Mouse (Mus musculus) forebrain, embryonic 15.5 days (tissue): Measurements from ENCODE around the gene Klhl21. TPM values are rescaled to one million over a fixed set of nuclear protein-coding genes. Genes with fewer than 3 reads are reported as not detected.

Experiments used
- ATAC-seq: fragments of 200-750 bp; cut with Nextera tagmentation; replicated peaks from 2 replicates; pipeline ENCODE4 v1.8.0; 2017; ENCODE audit warnings: mild to moderate bottlenecking, moderate TSS enrichment, moderate library complexity
- H3K27ac ChIP-seq: fragments of 300-500 bp; sonication (generic); replicated peaks from 2 replicates; pipeline ENCODE4 v1.5.1; 2015; ENCODE audit warnings: mild to moderate bottlenecking, inconsistent platforms
- H3K27me3 ChIP-seq: fragments of 300-500 bp; sonication (generic); 2 replicates; pipeline ENCODE4 v1.6.1; 2015; ENCODE audit warnings: inconsistent platforms
- H3K36me3 ChIP-seq: fragments of 300-500 bp; sonication (generic); 2 replicates; pipeline ENCODE4 v1.6.1; 2015; ENCODE audit warnings: mild to moderate bottlenecking, inconsistent platforms
- H3K4me1 ChIP-seq: fragments of 300-500 bp; sonication (generic); 2 replicates; pipeline ENCODE4 v1.6.1; 2015; ENCODE audit warnings: inconsistent platforms
- H3K4me2 ChIP-seq: fragments of 300-500 bp; sonication (generic); replicated peaks from 2 replicates; pipeline ENCODE4 v1.6.1; 2015; ENCODE audit warnings: mild to moderate bottlenecking, inconsistent platforms
- H3K4me3 ChIP-seq: fragments of 300-500 bp; sonication (generic); 2 replicates; pipeline ENCODE4 v1.5.1; 2015; ENCODE audit warnings: mild to moderate bottlenecking, inconsistent platforms
- H3K9ac ChIP-seq: fragments of 300-500 bp; sonication (generic); replicated peaks from 2 replicates; pipeline ENCODE4 v1.6.1; 2015; ENCODE audit warnings: mild to moderate bottlenecking, inconsistent platforms
- H3K9me3 ChIP-seq: fragments of 300-500 bp; sonication (generic); 2 replicates; pipeline ENCODE4 v1.6.1; 2016; ENCODE audit warnings: inconsistent platforms
- WGBS: fragments of 180-500 bp; shearing (Covaris S2); methylation state at CpG from one replicate; pipeline ENCODE4 v1.1.7; 2015; ENCODE audit warnings: mixed read lengths; 5-methylcytosine and 5-hydroxymethylcytosine counted together
- polyA plus RNA-seq: library from polyadenylated mRNA; unstranded; fragments of >200 nt; fragmentation: Nextera tagmentation; extraction: Ambion mirVana; gene quantifications from 2 replicates; pipeline ENCODE4 v1.2.1, GENCODE M21; 2015

Klhl21 gene
- polyA plus RNA-seq, 1 experiment from 2014 or later, result 3.0 TPM

- Histone ChIP-seq H3K27me3 (no peaks in the 10 kb centered on the region), H3K4me3 (no peak overlapping the region), H3K4me2 (no peak overlapping the region), H3K9me3 (no peaks in the 10 kb centered on the region), H3K9ac (no peak overlapping the region), H3K27ac (no peak overlapping the region), H3K4me1 (peaks cover 19% of the 10 kb centered on the region), H3K36me3 (peaks cover 18% of the 10 kb centered on the region)
- 47% methylated on average over 10 of the region's 10 CpGs for WGBS
- ATAC-seq, result no peak
Measured at GRCm38 (mm10) chr4:151985886-151986285, 22.7 kb upstream of the Klhl21 start.

- no peaks in the 10 kb centered on the region for H3K9me3 ChIP-seq
- ATAC-seq, result no peak
- H3K4me3 ChIP-seq, result no peak overlapping the region
- H3K36me3 ChIP-seq, result peaks cover 26% of the 10 kb centered on the region
- peaks cover 19% of the 10 kb centered on the region for H3K4me1 ChIP-seq
- no peak overlapping the region for H3K4me2 ChIP-seq
- H3K9ac ChIP-seq, result no peak overlapping the region
- 74% methylated on average over 8 of the region's 8 CpGs for WGBS
- H3K27ac ChIP-seq, result no peak overlapping the region
- H3K27me3 ChIP-seq, result no peaks in the 10 kb centered on the region
Measured at GRCm38 (mm10) chr4:151986650-151987049, 22.0 kb upstream of the Klhl21 start.

- peak overlapping the region; percentile 67 for H3K4me2 ChIP-seq
- peak overlapping the region; percentile 57 for H3K4me3 ChIP-seq
- H3K27me3 ChIP-seq, result no peaks in the 10 kb centered on the region
- ATAC-seq, result no peak; the same call in 1 of the 2 replicates
- H3K4me1 ChIP-seq, result peaks cover 20% of the 10 kb centered on the region
- H3K9ac ChIP-seq, result peak overlapping the region; percentile 92
- peak overlapping the region; percentile 84 for H3K27ac ChIP-seq
- peaks cover 27% of the 10 kb centered on the region for H3K36me3 ChIP-seq
- WGBS, result 21% methylated on average over 10 of the region's 10 CpGs
- H3K9me3 ChIP-seq, result no peaks in the 10 kb centered on the region
Measured at GRCm38 (mm10) chr4:151988014-151988341, 20.6 kb upstream of the Klhl21 start.

GRCm38 (mm10) chr4:151988342-151989109 lies 20.1 kb upstream of the Klhl21 start, which contains the start of gene Thap3:
Thap3 (minus strand) TSS chr4:151988997.
- Histone ChIP-seq H3K4me1 (peaks cover 25% of the 10 kb centered on the region), H3K36me3 (peaks cover 23% of the 10 kb centered on the region), H3K9ac (peak within 1 kb of the TSS; percentile 92), H3K27me3 (no peaks in the 10 kb centered on the region), H3K4me2 (peak within 1 kb of the TSS; percentile 67), H3K27ac (peak within 1 kb of the TSS; percentile 84), H3K9me3 (no peaks in the 10 kb centered on the region), H3K4me3 (peak within 1 kb of the TSS; percentile 57)
- WGBS, result 1% methylated on average over 54 of the region's 54 CpGs
- ATAC-seq, result peak; percentile 82

GRCm38 (mm10) chr4:151989110-151989488 lies 19.5 kb upstream of the Klhl21 start:
- peak; percentile 18; the same call in 1 of the 2 replicates for ATAC-seq
- Histone ChIP-seq H3K36me3 (peaks cover 23% of the 10 kb centered on the region), H3K27me3 (no peaks in the 10 kb centered on the region), H3K4me1 (peaks cover 30% of the 10 kb centered on the region), H3K4me2 (peak overlapping the region; percentile 67; the same call in 1 of the 2 replicates), H3K9ac (peak overlapping the region; percentile 92; the same call in 1 of the 2 replicates), H3K4me3 (peak overlapping the region; percentile 57), H3K27ac (0 out of 2 replicates have a peak overlapping the region, but pooled peaks have one; percentile 6), H3K9me3 (no peaks in the 10 kb centered on the region)
- 30% methylated on average over 6 of the region's 6 CpGs for WGBS

GRCm38 (mm10) chr4:151992091-151992490 lies 16.5 kb upstream of the Klhl21 start:
- 92% methylated on average over 9 of the region's 9 CpGs for WGBS
- H3K27me3 ChIP-seq, result no peaks in the 10 kb centered on the region
- H3K4me1 ChIP-seq, result peaks cover 33% of the 10 kb centered on the region
- H3K9me3 ChIP-seq, result no peaks in the 10 kb centered on the region
- H3K4me3 ChIP-seq, result no peak overlapping the region
- ATAC-seq, result no peak
- H3K36me3 ChIP-seq, result peaks cover 23% of the 10 kb centered on the region
- no peak overlapping the region for H3K4me2 ChIP-seq
- H3K9ac ChIP-seq, result no peak overlapping the region
- no peak overlapping the region for H3K27ac ChIP-seq

- Histone ChIP-seq H3K9ac (no peak overlapping the region), H3K27me3 (no peaks in the 10 kb centered on the region), H3K4me2 (no peak overlapping the region), H3K4me1 (peaks cover 32% of the 10 kb centered on the region), H3K27ac (no peak overlapping the region), H3K9me3 (no peaks in the 10 kb centered on the region), H3K36me3 (peaks cover 23% of the 10 kb centered on the region), H3K4me3 (no peak overlapping the region)
- no peak for ATAC-seq
- 69% methylated on average over 6 of the region's 6 CpGs for WGBS
Measured at GRCm38 (mm10) chr4:151993035-151993434, 15.6 kb upstream of the Klhl21 start.

- ATAC-seq, result no peak
- Histone ChIP-seq H3K9me3 (no peaks in the 10 kb centered on the region), H3K27me3 (no peaks in the 10 kb centered on the region), H3K4me1 (peaks cover 29% of the 10 kb centered on the region), H3K4me2 (peak overlapping the region; percentile 88), H3K9ac (peak overlapping the region; percentile 89), H3K27ac (no peak overlapping the region), H3K4me3 (peak overlapping the region; percentile 99), H3K36me3 (peaks cover 23% of the 10 kb centered on the region)
- under 1% methylated on average over 55 of the region's 61 CpGs for WGBS
Measured at GRCm38 (mm10) chr4:151994228-151995171, 14.1 kb upstream of the Klhl21 start.

GRCm38 (mm10) chr4:151995371-151996172 lies 13.0 kb upstream of the Klhl21 start:
- Histone ChIP-seq H3K27me3 (no peaks in the 10 kb centered on the region), H3K4me3 (peak overlapping the region; percentile 99), H3K27ac (peak overlapping the region; percentile 65), H3K4me1 (peaks cover 29% of the 10 kb centered on the region), H3K36me3 (peaks cover 19% of the 10 kb centered on the region), H3K4me2 (peak overlapping the region; percentile 88), H3K9ac (peak overlapping the region; percentile 89), H3K9me3 (no peaks in the 10 kb centered on the region)
- under 1% methylated on average over 90 of the region's 111 CpGs for WGBS
- ATAC-seq, result peak; percentile 63

- no peaks in the 10 kb centered on the region for H3K27me3 ChIP-seq
- peak within 1 kb of the TSS; percentile 99 for H3K4me3 ChIP-seq
- no peaks in the 10 kb centered on the region for H3K9me3 ChIP-seq
- peak within 1 kb of the TSS; percentile 90 for H3K27ac ChIP-seq
- H3K9ac ChIP-seq, result peak within 1 kb of the TSS; percentile 89
- ATAC-seq, result peak; percentile 98
- H3K36me3 ChIP-seq, result peaks cover 11% of the 10 kb centered on the region
- WGBS, result under 1% methylated on average over 87 of the region's 94 CpGs
- peaks cover 29% of the 10 kb centered on the region for H3K4me1 ChIP-seq
- H3K4me2 ChIP-seq, result peak within 1 kb of the TSS; percentile 88
Measured at GRCm38 (mm10) chr4:151996173-151996950, 12.2 kb upstream of the Klhl21 start, which contains the start of gene Phf13. Phf13 (minus strand) TSS chr4:151996258.

GRCm38 (mm10) chr4:151996951-151997222 lies 11.7 kb upstream of the Klhl21 start:
- no peak for ATAC-seq
- Histone ChIP-seq H3K36me3 (peaks cover 6% of the 10 kb centered on the region), H3K4me2 (peak overlapping the region; percentile 57), H3K4me3 (peak overlapping the region; percentile 99), H3K27ac (peak overlapping the region; percentile 90), H3K27me3 (no peaks in the 10 kb centered on the region), H3K4me1 (peaks cover 29% of the 10 kb centered on the region), H3K9ac (peak overlapping the region; percentile 70), H3K9me3 (no peaks in the 10 kb centered on the region)
- 4% methylated on average over 13 of the region's 13 CpGs for WGBS
